Mouse (Mus musculus): ENCODE measurements at regions not wholly inside any gene's neighbourhood (a gene's known extent, or its start where the extent isn't known, plus 50 kb on each side); places are given as distances from the start of the nearest gene placed in this dataset.

DNA sequence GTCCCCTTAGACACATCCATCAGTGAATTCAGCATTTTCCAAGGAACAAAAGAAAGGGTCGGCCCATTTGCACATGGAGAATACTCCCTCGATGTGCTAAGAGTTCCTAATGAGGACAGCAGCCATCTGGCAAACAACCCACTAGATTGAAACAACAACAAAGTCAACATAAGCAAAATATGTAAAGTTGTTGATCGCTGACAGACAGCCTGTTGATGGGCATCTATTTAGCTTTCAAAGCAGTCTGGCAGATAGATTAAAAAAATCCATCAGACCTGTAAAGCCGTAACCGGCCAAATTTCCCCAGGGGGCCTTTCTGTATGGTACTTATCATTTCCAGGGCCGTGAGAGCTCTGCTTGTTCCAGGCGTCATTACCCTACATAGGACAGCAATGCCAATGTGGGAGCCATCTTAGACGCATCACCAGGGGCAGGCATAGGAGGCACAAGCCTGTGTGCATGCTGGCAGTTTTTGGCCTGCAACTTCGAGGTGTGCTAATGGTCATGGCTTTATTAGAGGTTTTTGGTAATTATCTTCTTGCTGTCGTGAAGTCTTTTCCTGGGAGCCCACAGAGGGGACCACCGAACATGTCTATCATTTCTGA lies 85.7 kb downstream of the Gm11011 start:
- DNase-seq (ENCODE audit: low spot score) (no peak), ATAC-seq (replicated peaks; ENCODE audit: insufficient number of reproducible peaks, low FRiP score, low TSS enrichment, low read depth) (no peak)
- H3K4me1 ChIP-seq (ENCODE audit: control insufficient read depth, insufficient read depth, low read length), result no peaks in the 10 kb centered on the region
- H3K9ac ChIP-seq (replicated peaks; ENCODE audit: low read length), result no peak overlapping the region
- no peaks in the 10 kb centered on the region for H3K36me3 ChIP-seq (replicated peaks; ENCODE audit: control insufficient read depth, insufficient read depth, low read depth, low read length)
- no peaks in the 10 kb centered on the region for H3K27me3 ChIP-seq (ENCODE audit: control insufficient read depth, insufficient read depth, low read length)
- no peaks in the 10 kb centered on the region for H3K9me3 ChIP-seq (replicated peaks; ENCODE audit: control insufficient read depth, low read length)
- WGBS, result 86% methylated on average over 11 of the region's 11 CpGs
- no peak overlapping the region for H3K4me3 ChIP-seq (ENCODE audit: low read depth, low read length)
- H3K27ac ChIP-seq (replicated peaks; ENCODE audit: low read depth, low read length), result no peak overlapping the region
- no peak overlapping the region for H3K4me2 ChIP-seq (ENCODE audit: low read depth, low read length)

DNA sequence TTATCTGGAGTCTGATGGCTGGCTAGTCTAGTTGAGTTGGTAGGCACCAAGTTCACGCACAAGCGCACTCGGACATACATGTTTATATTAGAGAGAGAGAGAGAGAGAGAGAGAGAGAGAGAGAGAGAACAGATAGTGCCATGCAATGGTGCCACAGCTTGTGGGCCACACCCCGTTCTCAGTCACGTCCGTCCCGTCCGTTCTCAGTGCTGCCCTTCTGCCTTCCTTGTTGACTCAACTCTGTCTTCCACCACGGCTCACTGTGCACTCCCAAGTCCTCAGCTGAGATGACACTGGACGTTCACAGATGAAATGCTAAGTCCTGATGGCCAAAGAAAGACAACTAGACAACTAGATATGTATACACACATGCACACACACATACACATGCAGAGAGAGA lies 92.2 kb downstream of the Gm11011 start:
- H3K27ac ChIP-seq (replicated peaks; ENCODE audit: low read depth, low read length), result no peak overlapping the region
- no peaks in the 10 kb centered on the region for H3K27me3 ChIP-seq (ENCODE audit: control insufficient read depth, insufficient read depth, low read length)
- no peaks in the 10 kb centered on the region for H3K36me3 ChIP-seq (replicated peaks; ENCODE audit: control insufficient read depth, insufficient read depth, low read depth, low read length)
- no peak overlapping the region for H3K4me2 ChIP-seq (ENCODE audit: low read depth, low read length)
- H3K4me1 ChIP-seq (ENCODE audit: control insufficient read depth, insufficient read depth, low read length), result no peaks in the 10 kb centered on the region
- no peaks in the 10 kb centered on the region for H3K9me3 ChIP-seq (replicated peaks; ENCODE audit: control insufficient read depth, low read length)
- ATAC-seq (replicated peaks; ENCODE audit: insufficient number of reproducible peaks, low FRiP score, low TSS enrichment, low read depth) (no peak), DNase-seq (ENCODE audit: low spot score) (no peak)
- no peak overlapping the region for H3K4me3 ChIP-seq (ENCODE audit: low read depth, low read length)
- 92% methylated on average over 10 of the region's 10 CpGs for WGBS
- no peak overlapping the region for H3K9ac ChIP-seq (replicated peaks; ENCODE audit: low read length)

DNA sequence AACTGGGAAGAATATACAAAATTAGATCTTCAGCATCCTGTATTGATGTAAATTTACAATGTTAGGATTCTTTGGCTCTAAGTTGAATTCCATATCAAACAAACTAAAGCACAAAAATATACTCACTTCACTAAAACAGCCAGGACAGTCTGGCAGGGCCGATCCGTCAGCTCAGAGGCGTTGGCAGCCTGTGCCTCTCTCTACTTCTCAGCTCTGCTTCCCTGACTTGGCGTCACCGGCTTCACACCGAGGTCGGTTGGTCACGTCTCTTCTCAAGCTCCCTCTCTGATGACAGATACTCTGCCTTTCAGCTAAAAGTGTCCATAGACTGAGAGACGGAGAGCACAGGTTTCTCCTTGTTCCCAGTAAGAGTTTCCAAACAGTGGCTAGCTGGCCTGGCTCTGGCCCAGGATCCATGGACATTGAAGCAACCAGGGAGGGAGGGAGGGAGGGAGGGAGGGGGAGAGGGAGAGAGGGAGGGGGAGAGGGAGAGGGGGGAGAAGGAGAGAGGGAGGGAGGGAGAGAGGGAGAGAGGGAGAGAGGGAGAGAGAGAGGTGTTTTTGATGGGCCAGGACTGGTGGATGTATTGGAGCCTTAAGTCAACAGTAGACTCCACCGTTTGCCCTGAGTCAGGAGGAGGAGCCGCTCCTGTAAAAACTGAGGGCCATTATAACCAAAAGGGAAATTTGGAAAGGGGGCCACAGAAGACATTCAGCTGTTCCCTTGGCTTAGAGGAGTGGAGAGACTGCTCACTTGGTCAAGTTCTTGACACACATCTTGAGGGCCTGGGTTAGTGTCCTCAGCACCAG lies 92.8 kb downstream of the Gm11011 start:
- no peaks in the 10 kb centered on the region for H3K27me3 ChIP-seq (ENCODE audit: control insufficient read depth, insufficient read depth, low read length)
- no peak overlapping the region for H3K4me3 ChIP-seq (ENCODE audit: low read depth, low read length)
- no peaks in the 10 kb centered on the region for H3K36me3 ChIP-seq (replicated peaks; ENCODE audit: control insufficient read depth, insufficient read depth, low read depth, low read length)
- DNase-seq (ENCODE audit: low spot score), result no peak
- H3K4me2 ChIP-seq (ENCODE audit: low read depth, low read length), result no peak overlapping the region
- H3K27ac ChIP-seq (replicated peaks; ENCODE audit: low read depth, low read length), result no peak overlapping the region
- no peaks in the 10 kb centered on the region for H3K9me3 ChIP-seq (replicated peaks; ENCODE audit: control insufficient read depth, low read length)
- 72% methylated on average over 11 of the region's 11 CpGs for WGBS
- no peak for ATAC-seq (replicated peaks; ENCODE audit: insufficient number of reproducible peaks, low FRiP score, low TSS enrichment, low read depth)
- no peak overlapping the region for H3K9ac ChIP-seq (replicated peaks; ENCODE audit: low read length)
- H3K4me1 ChIP-seq (ENCODE audit: control insufficient read depth, insufficient read depth, low read length), result no peaks in the 10 kb centered on the region

DNA sequence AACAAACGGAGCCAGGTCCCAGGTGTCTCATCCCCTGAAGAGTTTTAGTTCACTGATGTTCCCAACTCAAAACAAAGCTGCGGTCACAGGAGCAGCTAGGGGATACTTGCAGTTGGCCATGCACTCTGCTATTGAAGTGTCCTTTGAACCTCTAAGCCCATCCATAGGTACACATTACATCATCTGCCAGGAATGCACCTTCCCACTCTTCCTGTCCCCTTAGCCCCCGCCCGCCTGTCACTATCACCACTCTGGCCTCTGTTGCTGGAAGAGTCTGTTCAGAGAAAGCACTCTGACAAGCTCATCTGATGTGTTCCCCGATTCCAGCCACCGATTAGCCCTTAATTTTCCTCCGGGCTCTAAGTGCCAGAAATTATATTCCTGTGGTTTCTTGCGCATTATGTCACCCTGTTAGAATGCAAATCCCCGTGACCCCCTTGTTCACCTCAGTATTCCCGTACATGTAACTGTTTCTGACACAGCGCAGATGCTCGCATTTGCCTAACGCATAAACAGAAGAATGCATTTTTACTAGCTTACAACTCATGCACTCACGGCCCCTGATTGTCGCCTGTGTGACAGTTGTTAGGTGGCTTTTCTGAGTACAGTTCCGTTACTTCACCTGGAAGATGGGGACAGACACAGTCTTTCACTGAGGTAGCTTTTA lies 93.8 kb downstream of the Gm11011 start:
- Histone ChIP-seq H3K36me3 (replicated peaks; ENCODE audit: control insufficient read depth, insufficient read depth, low read depth, low read length) (no peaks in the 10 kb centered on the region), H3K4me3 (ENCODE audit: low read depth, low read length) (no peak overlapping the region), H3K9me3 (replicated peaks; ENCODE audit: control insufficient read depth, low read length) (no peaks in the 10 kb centered on the region), H3K9ac (replicated peaks; ENCODE audit: low read length) (no peak overlapping the region), H3K27me3 (ENCODE audit: control insufficient read depth, insufficient read depth, low read length) (no peaks in the 10 kb centered on the region), H3K4me2 (ENCODE audit: low read depth, low read length) (no peak overlapping the region), H3K27ac (replicated peaks; ENCODE audit: low read depth, low read length) (no peak overlapping the region), H3K4me1 (ENCODE audit: control insufficient read depth, insufficient read depth, low read length) (no peaks in the 10 kb centered on the region)
- ATAC-seq (replicated peaks; ENCODE audit: insufficient number of reproducible peaks, low FRiP score, low TSS enrichment, low read depth) (peak; percentile 29; the same call in 1 of the 2 replicates), DNase-seq (ENCODE audit: low spot score) (peak; percentile 45)
- 64% methylated on average over 16 of the region's 16 CpGs for WGBS

DNA sequence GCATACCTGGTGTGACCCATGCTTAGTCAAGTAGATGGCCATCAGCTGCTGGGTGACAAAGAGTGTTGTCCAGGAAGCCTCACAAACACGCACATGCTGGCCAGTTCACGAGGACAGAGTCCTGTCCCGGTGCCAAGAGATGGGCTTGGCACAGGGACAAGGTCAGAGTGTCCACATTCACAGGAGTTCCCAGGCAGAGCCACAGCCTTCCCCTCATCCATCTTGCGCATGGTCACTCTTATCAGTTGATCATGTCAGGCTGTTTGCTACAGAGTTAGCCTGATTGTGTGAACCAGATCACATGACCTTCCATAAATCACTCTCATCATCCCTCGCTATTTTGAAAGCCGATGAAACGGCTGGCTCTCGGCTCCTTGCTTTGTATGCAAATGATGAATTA lies 103.6 kb downstream of the Gm11011 start:
- DNase-seq (ENCODE audit: low spot score), result no peak
- H3K4me1 ChIP-seq (ENCODE audit: control insufficient read depth, insufficient read depth, low read length), result peaks cover 3% of the 10 kb centered on the region; the same call in 1 of the 2 replicates
- no peak overlapping the region for H3K4me2 ChIP-seq (ENCODE audit: low read depth, low read length)
- H3K27ac ChIP-seq (replicated peaks; ENCODE audit: low read depth, low read length), result no peak overlapping the region
- no peaks in the 10 kb centered on the region for H3K27me3 ChIP-seq (ENCODE audit: control insufficient read depth, insufficient read depth, low read length)
- ATAC-seq (replicated peaks; ENCODE audit: insufficient number of reproducible peaks, low FRiP score, low TSS enrichment, low read depth), result no peak
- no peak overlapping the region for H3K9ac ChIP-seq (replicated peaks; ENCODE audit: low read length)
- no peak overlapping the region for H3K4me3 ChIP-seq (ENCODE audit: low read depth, low read length)
- WGBS, result 87% methylated on average over 8 of the region's 8 CpGs
- no peaks in the 10 kb centered on the region for H3K9me3 ChIP-seq (replicated peaks; ENCODE audit: control insufficient read depth, low read length)
- no peaks in the 10 kb centered on the region for H3K36me3 ChIP-seq (replicated peaks; ENCODE audit: control insufficient read depth, insufficient read depth, low read depth, low read length)

DNA sequence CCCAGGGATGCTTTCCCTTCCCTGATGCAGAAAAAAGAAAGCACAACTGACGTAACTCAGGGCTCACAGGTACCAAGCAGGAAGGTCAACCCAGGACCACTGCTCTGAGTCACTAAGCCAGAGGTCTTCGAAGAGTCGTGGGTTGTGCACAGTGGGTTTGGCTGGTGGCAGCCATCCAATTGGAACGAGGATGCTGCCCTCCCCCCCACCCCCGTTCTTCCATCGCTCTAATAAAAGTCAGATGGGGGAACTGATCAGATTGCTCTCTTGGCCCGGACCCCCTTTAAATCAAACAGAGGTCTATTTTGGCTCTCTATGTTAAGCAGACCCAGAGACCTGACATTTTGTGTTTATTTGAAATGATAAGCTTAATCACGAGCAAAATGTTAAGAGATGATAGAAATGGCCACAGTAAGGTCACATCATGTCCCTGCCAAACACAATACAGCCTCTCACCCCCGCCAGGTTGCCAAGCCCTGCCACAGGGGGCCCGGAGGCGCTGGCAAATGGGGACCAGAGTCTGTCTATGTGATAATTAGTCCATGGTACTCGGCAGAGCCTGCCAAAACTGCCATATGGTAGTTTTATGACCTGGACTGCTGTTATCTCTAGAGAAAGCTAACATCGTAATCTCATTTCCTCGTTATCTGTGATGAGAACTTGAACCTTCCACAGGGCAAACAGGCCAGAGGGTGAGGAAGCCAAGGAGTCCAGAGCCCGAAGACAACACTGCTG lies 105.6 kb downstream of the Gm11011 start:
- no peak overlapping the region for H3K4me3 ChIP-seq (ENCODE audit: low read depth, low read length)

DNA sequence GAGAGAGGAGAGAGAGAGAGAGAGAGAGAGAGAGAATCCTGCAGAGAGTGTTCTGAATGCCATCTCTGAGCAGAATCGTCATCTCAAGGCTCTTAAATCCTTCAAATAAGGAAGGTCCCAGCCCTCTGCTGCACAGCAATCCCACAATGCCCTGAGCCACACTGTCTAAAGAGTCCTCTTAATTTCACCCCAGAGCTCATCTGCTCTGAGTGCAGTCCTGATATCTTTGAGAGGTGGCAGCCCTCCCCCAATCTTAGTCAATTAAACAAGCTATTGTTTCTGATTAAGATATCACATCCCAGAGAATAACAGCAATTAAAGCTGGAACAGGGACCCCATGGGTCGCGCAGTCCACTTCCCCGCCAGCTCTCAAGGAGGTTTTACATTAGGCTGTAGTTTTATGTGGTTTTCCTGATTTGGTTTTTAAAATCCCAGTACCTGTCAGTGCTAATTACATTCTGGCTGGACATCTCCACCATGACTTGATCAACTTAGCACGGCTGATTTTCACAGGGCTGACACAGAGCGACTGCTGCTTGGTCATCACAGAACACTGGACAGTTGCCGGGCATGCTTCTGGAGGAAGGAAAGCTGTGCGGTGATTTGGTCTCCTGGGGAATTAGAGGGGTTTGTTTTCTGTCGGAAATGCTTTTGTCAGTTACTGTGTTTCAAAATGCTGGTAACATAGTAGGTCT lies 113.0 kb downstream of the Gm11011 start:
- no peak overlapping the region; the same call in 1 of the 2 replicates for H3K4me2 ChIP-seq (ENCODE audit: low read depth, low read length)
- no peak for DNase-seq (ENCODE audit: low spot score)
- no peaks in the 10 kb centered on the region for H3K27me3 ChIP-seq (ENCODE audit: control insufficient read depth, insufficient read depth, low read length)
- H3K4me1 ChIP-seq (ENCODE audit: control insufficient read depth, insufficient read depth, low read length), result no peaks in the 10 kb centered on the region
- no peak overlapping the region for H3K27ac ChIP-seq (replicated peaks; ENCODE audit: low read depth, low read length)
- ATAC-seq (replicated peaks; ENCODE audit: insufficient number of reproducible peaks, low FRiP score, low TSS enrichment, low read depth), result no peak
- no peaks in the 10 kb centered on the region for H3K36me3 ChIP-seq (replicated peaks; ENCODE audit: control insufficient read depth, insufficient read depth, low read depth, low read length)
- no peaks in the 10 kb centered on the region for H3K9me3 ChIP-seq (replicated peaks; ENCODE audit: control insufficient read depth, low read length)
- no peak overlapping the region; the same call in 1 of the 2 replicates for H3K9ac ChIP-seq (replicated peaks; ENCODE audit: low read length)
- WGBS, result 32% methylated on average over 9 of the region's 9 CpGs
- no peak overlapping the region for H3K4me3 ChIP-seq (ENCODE audit: low read depth, low read length)

More for the DNA sequence above, 105.6 kb downstream of the Gm11011 start:
- Histone ChIP-seq H3K9ac (replicated peaks; ENCODE audit: low read length) (no peak overlapping the region), H3K36me3 (replicated peaks; ENCODE audit: control insufficient read depth, insufficient read depth, low read depth, low read length) (no peaks in the 10 kb centered on the region), H3K9me3 (replicated peaks; ENCODE audit: control insufficient read depth, low read length) (no peaks in the 10 kb centered on the region), H3K27ac (replicated peaks; ENCODE audit: low read depth, low read length) (no peak overlapping the region), H3K27me3 (ENCODE audit: control insufficient read depth, insufficient read depth, low read length) (no peaks in the 10 kb centered on the region), H3K4me2 (ENCODE audit: low read depth, low read length) (no peak overlapping the region), H3K4me1 (ENCODE audit: control insufficient read depth, insufficient read depth, low read length) (peaks cover 3% of the 10 kb centered on the region; the same call in 1 of the 2 replicates)
- WGBS, result 44% methylated on average over 15 of the region's 15 CpGs
- peak; percentile 65 for DNase-seq (ENCODE audit: low spot score)
- ATAC-seq (replicated peaks; ENCODE audit: insufficient number of reproducible peaks, low FRiP score, low TSS enrichment, low read depth), result peak; percentile 29
